Mouse (Mus musculus): ENCODE data around the gene Serpinb6d. TPM values are rescaled to one million over a fixed set of nuclear protein-coding genes. Genes with fewer than 3 reads are reported as not detected.

Gene Serpinb6d
- polyA plus RNA-seq (2015; fragmentation: Nextera tagmentation; extraction: Ambion mirVana): not detected in 2 replicates

DNA sequence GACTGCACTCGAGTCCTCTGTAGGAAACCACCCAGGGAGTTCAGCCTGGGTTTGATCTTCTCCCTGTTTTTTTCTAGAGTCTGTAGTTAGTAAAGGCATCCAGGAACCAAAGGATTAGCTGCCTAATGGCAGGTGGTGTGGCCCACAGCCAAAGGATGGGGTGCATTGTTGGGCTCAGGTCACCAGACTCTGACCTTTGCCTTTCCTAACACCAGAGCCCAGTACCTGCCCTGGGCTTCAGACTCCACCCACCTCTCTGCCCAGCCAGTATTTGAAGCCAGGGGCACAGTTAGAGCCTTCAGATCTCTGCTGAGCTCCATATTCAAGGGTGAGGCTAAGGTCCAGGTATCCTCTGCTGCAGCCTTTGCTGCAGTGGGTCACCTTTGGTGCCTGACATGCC lies at the start of gene Serpinb6d:
Gene Serpinb6d, plus strand, starts transcription at position 301 of the 400 bp plus-strand sequence.
- Histone ChIP-seq H3K36me3 (ENCODE audit: poor library complexity, severe bottlenecking) (no peaks in the 10 kb centered on the region), H3K4me2 (no peak within 1 kb of the TSS), H3K4me1 (no peaks in the 10 kb centered on the region), H3K9ac (no peak within 1 kb of the TSS), H3K27me3 (no peaks in the 10 kb centered on the region), H3K9me3 (replicated peaks) (peaks cover 42% of the 10 kb centered on the region), H3K27ac (no peak within 1 kb of the TSS), H3K4me3 (no peak within 1 kb of the TSS)
- 72% methylated on average over 1 of the region's 1 CpGs for WGBS
- ATAC-seq: no peak

- H3K36me3 ChIP-seq (ENCODE audit: poor library complexity, severe bottlenecking): no peaks in the 10 kb centered on the region
- H3K9me3 ChIP-seq (replicated peaks): peaks cover 35% of the 10 kb centered on the region
- H3K4me3 ChIP-seq: no peak overlapping the region
- 95% methylated on average over 2 of the region's 2 CpGs for WGBS
- ATAC-seq: no peak
- H3K27ac ChIP-seq: no peak overlapping the region
- H3K4me2 ChIP-seq: no peak overlapping the region
- H3K4me1 ChIP-seq: no peaks in the 10 kb centered on the region
- no peaks in the 10 kb centered on the region for H3K27me3 ChIP-seq
- H3K9ac ChIP-seq: no peak overlapping the region
Observed at GRCm38 (mm10) chr13:33622921-33623320, 38.3 kb upstream of the Serpinb6d start.

GRCm38 (mm10) chr13:33642540-33642939 lies 18.7 kb upstream of the Serpinb6d start:
- no peaks in the 10 kb centered on the region for H3K4me1 ChIP-seq
- no peak for ATAC-seq
- WGBS: 65% methylated on average over 2 of the region's 2 CpGs
- peaks cover 38% of the 10 kb centered on the region for H3K9me3 ChIP-seq (replicated peaks)
- H3K4me2 ChIP-seq: no peak overlapping the region
- H3K36me3 ChIP-seq (ENCODE audit: poor library complexity, severe bottlenecking): no peaks in the 10 kb centered on the region
- H3K27me3 ChIP-seq: no peaks in the 10 kb centered on the region
- no peak overlapping the region for H3K9ac ChIP-seq
- H3K4me3 ChIP-seq: no peak overlapping the region
- H3K27ac ChIP-seq: no peak overlapping the region

- Histone ChIP-seq H3K9ac (no peak overlapping the region), H3K9me3 (replicated peaks) (peaks cover 35% of the 10 kb centered on the region), H3K36me3 (ENCODE audit: poor library complexity, severe bottlenecking) (no peaks in the 10 kb centered on the region), H3K27ac (no peak overlapping the region), H3K4me3 (no peak overlapping the region), H3K27me3 (no peaks in the 10 kb centered on the region), H3K4me1 (no peaks in the 10 kb centered on the region), H3K4me2 (no peak overlapping the region)
- ATAC-seq: no peak
Observed at GRCm38 (mm10) chr13:33662550-33662949, 1.3 kb downstream of the Serpinb6d start.

- no peaks in the 10 kb centered on the region for H3K27me3 ChIP-seq
- H3K4me3 ChIP-seq: no peak overlapping the region
- H3K9ac ChIP-seq: no peak overlapping the region
- no peak for ATAC-seq
- H3K4me2 ChIP-seq: no peak overlapping the region
- peaks cover 32% of the 10 kb centered on the region for H3K9me3 ChIP-seq (replicated peaks)
- H3K36me3 ChIP-seq (ENCODE audit: poor library complexity, severe bottlenecking): no peaks in the 10 kb centered on the region
- 67% methylated on average over 2 of the region's 2 CpGs for WGBS
- H3K4me1 ChIP-seq: no peaks in the 10 kb centered on the region
- H3K27ac ChIP-seq: no peak overlapping the region
Observed at GRCm38 (mm10) chr13:33720296-33720695, 59.1 kb downstream of the Serpinb6d start.

Other genes starting within 250 kb of the Serpinb6d start
- gene Serpinb9g, start 176.6 kb upstream of the Serpinb6d start, polyA plus RNA-seq (2015; fragmentation: Nextera tagmentation; extraction: Ambion mirVana): not detected in 2 replicates
- gene Serpinb6e, start 182.0 kb downstream of the Serpinb6d start, polyA plus RNA-seq (2015; fragmentation: Nextera tagmentation; extraction: Ambion mirVana): not detected in 2 replicates
- 0.18 TPM in 1 of 2 replicates, not detected in the other for gene Serpinb6c, start 244.3 kb downstream of the Serpinb6d start, polyA plus RNA-seq (2015; fragmentation: Nextera tagmentation; extraction: Ambion mirVana)